ENCODE assay signal across 8 mouse cellular contexts in genomic region chr8:70488931-70489470, GRCm38 (mm10). TPM values are rescaled to one million over a fixed set of nuclear protein-coding genes. Genes with fewer than 3 reads are reported as not detected.
DNase-seq lines count a peak whose midpoint lies in the region; ATAC-seq and TF ChIP-seq lines count a peak whose summit lies in the region.

No protein-coding gene starts in this region.

- peak overlapping the region; percentile 42 for H3K9ac ChIP-seq in lung, embryonic 14.5 days
- 0 out of 2 replicates have a peak overlapping the region, but pooled peaks have one; percentile 4 for H3K9ac ChIP-seq in embryonic facial prominence, embryonic 15.5 days
- H3K9ac ChIP-seq in limb, embryonic 11.5 days (ENCODE audit: low read length): no peak overlapping the region
- H3K9ac ChIP-seq in neural tube, embryonic 14.5 days (replicated peaks; ENCODE audit: low read depth, low read length): no peak overlapping the region

- H3K4me3 ChIP-seq in lung, embryonic 14.5 days (ENCODE audit: low read depth, low read length): peak overlapping the region; percentile 32
- peak overlapping the region; percentile 36 for H3K4me3 ChIP-seq in embryonic facial prominence, embryonic 15.5 days (replicated peaks)
- peak overlapping the region; percentile 3 for H3K4me3 ChIP-seq in limb, embryonic 11.5 days (ENCODE audit: low read depth, low read length)
- peak overlapping the region; percentile 9; the same call in 1 of the 2 replicates for H3K4me3 ChIP-seq in neural tube, embryonic 14.5 days (ENCODE audit: low read depth, low read length)

- H3K9me3 ChIP-seq in lung, embryonic 14.5 days (ENCODE audit: low read depth, low read length): no peaks in the 10 kb centered on the region
- no peaks in the 10 kb centered on the region for H3K9me3 ChIP-seq in embryonic facial prominence, embryonic 15.5 days (replicated peaks)
- H3K9me3 ChIP-seq in limb, embryonic 11.5 days (ENCODE audit: control insufficient read depth, low read length): no peaks in the 10 kb centered on the region
- H3K9me3 ChIP-seq in neural tube, embryonic 14.5 days (ENCODE audit: control insufficient read depth, low read length): no peaks in the 10 kb centered on the region

- DNase-seq in lung, embryonic 14.5 days: no peak
- no peak for DNase-seq in lung, adult 18-20 months
- peak; percentile 54 for DNase-seq in limb, embryonic 11.5 days (ENCODE audit: low spot score)
- no peak for DNase-seq in urinary bladder, adult 18-20 months (ENCODE audit: low spot score in 2 of 2)
- DNase-seq in frontal cortex, postnatal 10 days (ENCODE audit: low spot score in 2 of 2): no peak

- no peak for ATAC-seq in lung, embryonic 14.5 days (ENCODE audit: insufficient read depth)
- ATAC-seq in embryonic facial prominence, embryonic 15.5 days (ENCODE audit: insufficient number of reproducible peaks, low FRiP score, low TSS enrichment, low read depth): no peak
- no peak for ATAC-seq in limb, embryonic 11.5 days (ENCODE audit: insufficient number of reproducible peaks, low FRiP score, low TSS enrichment, low read depth)
- no peak for ATAC-seq in neural tube, embryonic 14.5 days (ENCODE audit: low read depth)
- no peak for ATAC-seq in erythroblast, adult 5-6 weeks (replicated peaks; ENCODE audit: low FRiP score, poor library complexity, severe bottlenecking)

- H3K4me1 ChIP-seq in lung, embryonic 14.5 days (ENCODE audit: insufficient read depth): peaks cover 17% of the 10 kb centered on the region
- peaks cover 69% of the 10 kb centered on the region for H3K4me1 ChIP-seq in embryonic facial prominence, embryonic 15.5 days
- peaks cover 79% of the 10 kb centered on the region for H3K4me1 ChIP-seq in limb, embryonic 11.5 days (ENCODE audit: control insufficient read depth, insufficient read depth, low read length)
- H3K4me1 ChIP-seq in neural tube, embryonic 14.5 days (ENCODE audit: control insufficient read depth, insufficient read depth, low read length): peaks cover 35% of the 10 kb centered on the region

- no peak for TF ChIP-seq CTCF in lung, embryonic 14.5 days (IDR thresholded peaks at IDR 0.05; ENCODE audit: low read depth)

- WGBS in lung, embryonic 14.5 days: 2% methylated on average over 14 of the region's 14 CpGs
- WGBS in embryonic facial prominence, embryonic 15.5 days: 4% methylated on average over 14 of the region's 14 CpGs
- WGBS in limb, embryonic 11.5 days: under 1% methylated on average over 14 of the region's 14 CpGs
- under 1% methylated on average over 14 of the region's 14 CpGs for WGBS in neural tube, embryonic 14.5 days

- peak overlapping the region; percentile 86 for H3K27ac ChIP-seq in lung, embryonic 14.5 days (ENCODE audit: low read depth)
- H3K27ac ChIP-seq in embryonic facial prominence, embryonic 15.5 days (replicated peaks): peak overlapping the region; percentile 39; the same call in 1 of the 2 replicates
- H3K27ac ChIP-seq in limb, embryonic 11.5 days (replicated peaks; ENCODE audit: low read depth, low read length): peak overlapping the region; percentile 68
- H3K27ac ChIP-seq in neural tube, embryonic 14.5 days (ENCODE audit: low read depth, low read length): no peak overlapping the region

- H3K36me3 ChIP-seq in lung, embryonic 14.5 days (ENCODE audit: insufficient read depth): no peaks in the 10 kb centered on the region
- no peaks in the 10 kb centered on the region for H3K36me3 ChIP-seq in embryonic facial prominence, embryonic 15.5 days
- H3K36me3 ChIP-seq in limb, embryonic 11.5 days (ENCODE audit: control insufficient read depth, insufficient read depth, low read length): no peaks in the 10 kb centered on the region
- peaks cover 4% of the 10 kb centered on the region; the same call in 1 of the 2 replicates for H3K36me3 ChIP-seq in neural tube, embryonic 14.5 days (ENCODE audit: control insufficient read depth, insufficient read depth, low read length)

- peak overlapping the region; percentile 63 for H3K4me2 ChIP-seq in lung, embryonic 14.5 days
- H3K4me2 ChIP-seq in embryonic facial prominence, embryonic 15.5 days (replicated peaks): peak overlapping the region; percentile 65
- peak overlapping the region; percentile 57 for H3K4me2 ChIP-seq in limb, embryonic 11.5 days (ENCODE audit: low read depth, severe bottlenecking)
- H3K4me2 ChIP-seq in neural tube, embryonic 14.5 days (ENCODE audit: low read depth, low read length): 0 out of 2 replicates have a peak overlapping the region, but pooled peaks have one; percentile 6

- peaks cover 91% of the 10 kb centered on the region for H3K27me3 ChIP-seq in lung, embryonic 14.5 days (ENCODE audit: insufficient read depth, low read length)
- peaks cover 80% of the 10 kb centered on the region for H3K27me3 ChIP-seq in embryonic facial prominence, embryonic 15.5 days
- peaks cover 29% of the 10 kb centered on the region for H3K27me3 ChIP-seq in limb, embryonic 11.5 days (ENCODE audit: control insufficient read depth, insufficient read depth, low read length)
- peaks cover 71% of the 10 kb centered on the region for H3K27me3 ChIP-seq in neural tube, embryonic 14.5 days (ENCODE audit: control insufficient read depth, insufficient read depth, low read length)

RNA-seq across cellular contexts. Expression of gene Tmem59l, which starts 1.8 kb away (rescaled TPM):
- 6.7 and 8.3 TPM in 2 replicates for polyA plus RNA-seq in lung, embryonic 14.5 days (2014; fragmentation: Nextera tagmentation; extraction: Ambion mirVana)
- polyA plus RNA-seq in embryonic facial prominence, embryonic 15.5 days (2015; fragmentation: Nextera tagmentation; extraction: Ambion mirVana): 16.5 and 18.7 TPM in 2 replicates
- 20.0 and 20.8 TPM in 2 replicates for polyA plus RNA-seq in limb, embryonic 11.5 days (2014; fragmentation: Nextera tagmentation; extraction: Ambion mirVana)
- polyA plus RNA-seq in neural tube, embryonic 14.5 days (2014; fragmentation: Nextera tagmentation; extraction: Ambion mirVana): 144 and 200 TPM in 2 replicates
- total RNA-seq in erythroblast, adult 5-6 weeks (2015; ENCODE audit: low replicate concordance): not detected in 2 replicates
- not detected in 2 replicates for total RNA-seq in erythroblast, adult 5-6 weeks (2017; ENCODE audit: low replicate concordance)

RNA-seq across cellular contexts. Expression of gene Crlf1, which starts 4.0 kb away (rescaled TPM):
- polyA plus RNA-seq in lung, embryonic 14.5 days (2014; fragmentation: Nextera tagmentation; extraction: Ambion mirVana): 151 and 165 TPM in 2 replicates
- 151 and 159 TPM in 2 replicates for polyA plus RNA-seq in embryonic facial prominence, embryonic 15.5 days (2015; fragmentation: Nextera tagmentation; extraction: Ambion mirVana)
- 85.8 and 102 TPM in 2 replicates for polyA plus RNA-seq in limb, embryonic 11.5 days (2014; fragmentation: Nextera tagmentation; extraction: Ambion mirVana)
- polyA plus RNA-seq in neural tube, embryonic 14.5 days (2014; fragmentation: Nextera tagmentation; extraction: Ambion mirVana): 5.3 and 10.0 TPM in 2 replicates
- 3.7 TPM in 1 of 2 replicates, not detected in the other for total RNA-seq in erythroblast, adult 5-6 weeks (2015; ENCODE audit: low replicate concordance)
- total RNA-seq in erythroblast, adult 5-6 weeks (2017; ENCODE audit: low replicate concordance): 2.5 TPM in 1 of 2 replicates, not detected in the other

RNA-seq across cellular contexts. Expression of gene Klhl26, which starts 12.2 kb away (rescaled TPM):
- polyA plus RNA-seq in lung, embryonic 14.5 days (2014; fragmentation: Nextera tagmentation; extraction: Ambion mirVana): 21.8 and 24.4 TPM in 2 replicates
- 27.6 and 28.1 TPM in 2 replicates for polyA plus RNA-seq in embryonic facial prominence, embryonic 15.5 days (2015; fragmentation: Nextera tagmentation; extraction: Ambion mirVana)
- 18.9 and 21.7 TPM in 2 replicates for polyA plus RNA-seq in limb, embryonic 11.5 days (2014; fragmentation: Nextera tagmentation; extraction: Ambion mirVana)
- polyA plus RNA-seq in neural tube, embryonic 14.5 days (2014; fragmentation: Nextera tagmentation; extraction: Ambion mirVana): 29.4 and 30.1 TPM in 2 replicates
- 0.38 and 1.7 TPM in 2 replicates for total RNA-seq in erythroblast, adult 5-6 weeks (2015; ENCODE audit: low replicate concordance)
- total RNA-seq in erythroblast, adult 5-6 weeks (2017; ENCODE audit: low replicate concordance): 1.8 and 2.8 TPM in 2 replicates

RNA-seq across cellular contexts. Expression of gene Rex1bd, which starts 17.6 kb away (rescaled TPM):
- polyA plus RNA-seq in lung, embryonic 14.5 days (2014; fragmentation: Nextera tagmentation; extraction: Ambion mirVana): 113 and 126 TPM in 2 replicates
- polyA plus RNA-seq in embryonic facial prominence, embryonic 15.5 days (2015; fragmentation: Nextera tagmentation; extraction: Ambion mirVana): 155 and 174 TPM in 2 replicates
- 126 and 138 TPM in 2 replicates for polyA plus RNA-seq in limb, embryonic 11.5 days (2014; fragmentation: Nextera tagmentation; extraction: Ambion mirVana)
- polyA plus RNA-seq in neural tube, embryonic 14.5 days (2014; fragmentation: Nextera tagmentation; extraction: Ambion mirVana): 152 and 172 TPM in 2 replicates
- 2.9 and 14.0 TPM in 2 replicates for total RNA-seq in erythroblast, adult 5-6 weeks (2015; ENCODE audit: low replicate concordance)
- total RNA-seq in erythroblast, adult 5-6 weeks (2017; ENCODE audit: low replicate concordance): 5.2 and 9.5 TPM in 2 replicates

RNA-seq across cellular contexts. Expression of gene Uba52, which starts 21.6 kb away (rescaled TPM):
- polyA plus RNA-seq in lung, embryonic 14.5 days (2014; fragmentation: Nextera tagmentation; extraction: Ambion mirVana): 964 and 1,036 TPM in 2 replicates
- 940 and 1,016 TPM in 2 replicates for polyA plus RNA-seq in embryonic facial prominence, embryonic 15.5 days (2015; fragmentation: Nextera tagmentation; extraction: Ambion mirVana)
- 926 and 927 TPM in 2 replicates for polyA plus RNA-seq in limb, embryonic 11.5 days (2014; fragmentation: Nextera tagmentation; extraction: Ambion mirVana)
- 734 and 750 TPM in 2 replicates for polyA plus RNA-seq in neural tube, embryonic 14.5 days (2014; fragmentation: Nextera tagmentation; extraction: Ambion mirVana)
- 653 and 914 TPM in 2 replicates for total RNA-seq in erythroblast, adult 5-6 weeks (2015; ENCODE audit: low replicate concordance)
- total RNA-seq in erythroblast, adult 5-6 weeks (2017; ENCODE audit: low replicate concordance): 249 and 1,009 TPM in 2 replicates

Comparison
In these comparisons a context has a peak if more than half of its experiments do, and no peak if none do; other contexts are left out.
1. H3K4me2 ChIP-seq: peak in every context shown above with its lines; median percentile 65 in embryonic facial prominence, embryonic 15.5 days; 63 in lung, embryonic 14.5 days; 57 in limb, embryonic 11.5 days; 6 in neural tube, embryonic 14.5 days.
2. H3K9ac ChIP-seq: peak in lung, embryonic 14.5 days (single experiment) and embryonic facial prominence, embryonic 15.5 days (single experiment); none in limb, embryonic 11.5 days (single experiment) and neural tube, embryonic 14.5 days (single experiment).
3. Peak in every context shown above with its lines, with median percentiles within 50 percentile points of each other: H3K4me3 ChIP-seq.